Mouse (Mus musculus) thymus, postnatal 4 days (tissue): Measurements from ENCODE around the gene Ube4b.

Source experiments
- DNase-seq: peaks from one replicate; pipeline ENCODE4 v3.0.0; 2021

The Ube4b gene

DNA sequence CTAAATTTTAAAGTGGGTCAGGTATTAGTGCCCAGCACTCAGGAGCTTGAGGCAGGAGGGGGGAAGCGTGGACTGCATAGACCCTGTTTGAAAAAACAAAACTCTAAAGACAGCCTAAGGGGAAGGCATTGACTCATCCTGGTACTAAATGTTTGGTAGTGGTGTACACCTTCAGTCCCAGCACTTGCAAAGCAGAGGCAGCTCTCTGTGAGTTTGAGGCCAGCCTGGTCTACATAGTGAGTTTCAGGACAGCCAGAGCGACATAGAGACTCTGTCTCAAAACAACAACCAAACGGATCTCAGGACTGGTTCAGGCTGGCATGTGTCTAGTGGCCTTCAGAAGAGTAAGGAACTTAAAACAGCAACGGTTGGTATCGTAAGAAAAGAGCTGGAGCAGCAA, 123.8 kb downstream of the Ube4b start:
- DNase-seq = no peak

DNA sequence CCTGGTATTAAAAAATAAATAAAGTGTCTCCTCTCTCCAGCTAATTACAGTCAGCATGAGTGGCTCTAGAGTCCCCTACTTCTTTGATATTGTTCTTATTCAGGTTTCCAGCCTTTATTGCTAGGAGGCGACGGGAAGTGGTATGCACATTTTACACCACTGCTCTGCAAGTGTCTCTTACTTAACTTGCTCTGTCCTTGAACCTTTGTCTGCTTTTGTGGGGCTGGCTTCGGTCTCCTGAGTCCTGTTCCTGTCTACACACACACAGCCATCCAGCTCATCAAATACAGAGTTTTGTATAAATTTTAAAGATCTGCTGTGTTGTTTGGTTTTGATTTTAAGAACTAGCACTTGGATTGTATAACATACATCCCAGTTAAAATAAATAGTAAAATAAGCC, 124.4 kb downstream of the Ube4b start:
- DNase-seq = no peak

DNA sequence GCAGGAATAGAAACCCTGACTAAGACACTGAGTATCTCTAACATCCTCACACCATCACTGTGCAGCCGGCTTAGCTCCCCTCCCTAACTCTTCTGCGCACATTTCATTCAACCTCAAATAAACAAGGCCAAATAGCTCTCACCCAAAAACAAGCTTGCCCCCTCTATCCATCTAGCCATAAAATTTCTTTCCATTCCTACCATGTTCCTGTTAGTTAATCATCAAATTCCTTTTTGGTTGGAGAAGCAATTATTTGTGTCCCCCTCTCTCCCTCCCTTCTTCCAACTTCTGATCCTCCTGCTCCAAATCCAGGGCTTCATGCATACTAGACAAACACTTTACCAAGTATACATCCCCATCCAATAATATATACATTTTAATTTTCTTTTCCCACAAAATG, 130.0 kb downstream of the Ube4b start:
- DNase-seq = no peak

DNA sequence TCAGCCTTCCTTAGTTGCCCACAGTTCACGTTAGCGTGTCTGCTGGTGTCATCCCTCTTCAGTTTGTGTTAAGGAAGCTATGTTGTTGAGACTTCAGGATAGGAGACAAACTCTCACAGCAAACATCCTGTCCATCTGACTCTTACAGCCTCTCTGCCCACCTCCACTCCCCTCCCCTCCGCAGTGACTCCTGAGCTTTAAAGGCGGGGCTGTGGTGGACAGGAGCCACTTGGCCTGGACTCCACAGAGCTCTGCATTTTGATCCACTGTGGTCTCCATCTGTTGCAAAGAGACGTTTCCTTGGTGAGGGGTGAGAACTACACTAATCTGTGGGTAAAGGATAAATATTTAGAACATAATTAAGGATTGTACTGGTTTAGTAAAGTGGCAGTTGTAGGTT, 133.6 kb downstream of the Ube4b start:
- no peak for DNase-seq

DNA sequence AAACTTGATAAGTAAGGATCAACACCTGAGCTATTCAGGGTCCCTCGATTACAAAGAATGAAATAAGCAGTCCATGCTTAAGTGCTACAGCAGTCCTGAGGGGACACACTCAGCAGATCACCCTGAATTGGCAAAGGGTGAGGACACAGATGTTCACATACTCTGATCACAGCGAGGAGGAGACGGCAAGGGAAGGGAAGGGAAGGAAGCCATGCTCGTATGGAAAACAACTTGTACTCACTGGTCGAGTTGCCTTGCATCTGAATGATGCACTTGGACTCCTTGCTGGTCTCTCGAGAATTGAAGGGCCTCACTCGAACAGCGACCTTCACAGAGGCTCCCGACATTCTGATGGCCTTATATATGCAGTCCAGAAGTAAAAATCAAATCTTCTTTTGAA, 135.5 kb downstream of the Ube4b start:
- no peak for DNase-seq

DNA sequence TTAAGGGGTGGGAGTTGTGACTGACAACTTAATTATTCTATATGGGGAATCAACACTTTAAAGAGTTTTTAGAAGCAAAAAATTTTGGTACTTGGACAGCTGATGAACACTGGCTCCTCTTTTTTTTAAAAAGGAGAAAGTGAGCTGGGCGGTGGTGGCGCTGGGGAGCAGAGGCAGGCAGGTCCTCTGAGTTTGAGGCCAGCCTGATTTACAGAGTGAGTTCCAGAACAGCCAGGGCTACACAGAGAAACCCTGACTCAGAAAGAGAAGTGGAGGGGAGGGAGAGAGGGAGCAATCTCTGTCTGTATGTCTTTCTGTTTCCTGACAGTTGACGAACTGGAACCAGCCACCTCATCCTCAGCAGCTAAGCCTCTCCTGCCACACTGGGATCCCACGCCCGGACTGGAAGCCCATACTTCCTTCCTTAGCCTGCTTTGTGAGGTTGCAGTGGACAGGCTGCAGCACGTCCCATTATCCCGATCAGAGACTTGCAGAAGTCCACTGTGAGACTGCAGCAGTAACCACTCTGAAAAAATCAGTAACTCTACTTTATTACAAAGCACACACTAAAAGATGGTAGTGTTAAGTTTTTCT, 136.3 kb downstream of the Ube4b start:
- no peak for DNase-seq

DNA sequence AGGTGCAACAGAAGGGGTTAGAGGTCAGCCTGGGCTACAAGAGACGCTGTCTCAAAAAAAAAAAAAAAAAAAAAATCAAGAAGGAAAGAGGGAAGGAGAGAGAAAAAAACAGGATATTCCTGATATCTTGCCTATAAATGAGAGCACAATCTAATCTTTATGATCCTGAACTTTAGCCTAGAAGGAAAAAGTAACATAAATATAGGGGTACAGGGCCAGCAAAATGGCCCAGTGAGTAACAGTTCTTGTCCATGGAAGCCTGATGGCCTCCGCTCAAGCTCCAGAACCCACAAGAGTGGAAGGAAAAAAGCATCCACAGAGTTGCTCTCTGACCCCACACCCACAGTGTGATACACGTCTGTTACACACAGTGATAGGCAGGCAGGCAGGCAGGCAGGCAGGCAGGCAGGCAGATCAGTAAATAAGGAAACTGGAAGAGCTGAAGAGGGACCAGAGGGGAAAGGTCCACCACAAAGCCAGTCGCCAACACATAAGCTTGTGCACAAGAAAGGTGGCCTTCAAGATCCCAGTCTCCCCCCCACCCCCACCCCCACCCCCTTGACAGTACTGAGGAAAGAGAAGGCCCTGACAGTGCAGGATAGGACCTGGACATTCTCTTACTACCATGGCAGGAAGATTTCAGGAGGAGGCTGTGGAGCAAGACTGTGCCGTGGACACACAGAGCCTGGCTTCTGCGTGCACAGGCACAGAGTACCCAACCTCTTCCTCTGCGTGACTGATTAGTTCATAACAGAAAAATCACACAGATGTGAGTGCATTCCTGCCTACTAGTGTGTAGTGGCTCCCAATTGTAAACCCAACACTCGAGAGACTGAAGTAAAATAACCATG, 140.0 kb downstream of the Ube4b start:
- DNase-seq = no peak

DNA sequence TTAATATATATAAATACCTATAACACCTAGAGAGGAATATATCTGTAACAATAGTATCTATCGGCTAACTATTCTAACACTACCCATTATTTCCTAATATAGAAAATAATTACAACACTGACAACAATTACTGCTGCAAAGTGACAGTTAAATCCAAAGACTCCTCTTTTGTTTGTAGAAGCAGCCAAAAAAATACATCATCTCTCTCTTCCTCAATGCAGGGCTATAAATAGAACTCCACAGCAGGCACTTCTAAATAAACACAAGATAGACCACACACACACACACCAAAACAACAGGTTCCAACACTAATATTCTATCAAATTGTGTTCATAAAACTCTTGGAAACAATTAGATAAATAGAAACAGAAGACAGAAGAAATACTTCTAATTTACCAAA, 140.9 kb downstream of the Ube4b start:
- no peak for DNase-seq

DNA sequence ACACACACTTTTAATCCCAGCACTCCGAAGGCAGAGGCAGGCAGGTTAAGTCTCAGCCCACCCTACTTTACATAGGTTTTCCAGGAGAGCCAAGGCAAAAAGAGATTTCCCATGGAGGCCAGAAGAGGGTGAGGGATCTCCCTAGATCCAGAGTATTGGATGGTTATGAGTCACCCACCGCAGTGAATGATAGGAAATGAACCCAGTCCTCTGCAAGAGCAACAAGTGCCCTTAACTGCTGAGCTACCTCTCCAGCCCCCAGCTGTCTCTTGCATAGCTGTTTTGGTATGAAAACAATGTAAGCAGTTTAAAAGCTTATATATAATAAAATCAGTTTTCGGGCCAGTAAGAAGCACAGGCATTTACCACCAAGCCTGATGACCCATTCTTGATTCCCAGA, 143.5 kb downstream of the Ube4b start:
- DNase-seq = no peak

DNA sequence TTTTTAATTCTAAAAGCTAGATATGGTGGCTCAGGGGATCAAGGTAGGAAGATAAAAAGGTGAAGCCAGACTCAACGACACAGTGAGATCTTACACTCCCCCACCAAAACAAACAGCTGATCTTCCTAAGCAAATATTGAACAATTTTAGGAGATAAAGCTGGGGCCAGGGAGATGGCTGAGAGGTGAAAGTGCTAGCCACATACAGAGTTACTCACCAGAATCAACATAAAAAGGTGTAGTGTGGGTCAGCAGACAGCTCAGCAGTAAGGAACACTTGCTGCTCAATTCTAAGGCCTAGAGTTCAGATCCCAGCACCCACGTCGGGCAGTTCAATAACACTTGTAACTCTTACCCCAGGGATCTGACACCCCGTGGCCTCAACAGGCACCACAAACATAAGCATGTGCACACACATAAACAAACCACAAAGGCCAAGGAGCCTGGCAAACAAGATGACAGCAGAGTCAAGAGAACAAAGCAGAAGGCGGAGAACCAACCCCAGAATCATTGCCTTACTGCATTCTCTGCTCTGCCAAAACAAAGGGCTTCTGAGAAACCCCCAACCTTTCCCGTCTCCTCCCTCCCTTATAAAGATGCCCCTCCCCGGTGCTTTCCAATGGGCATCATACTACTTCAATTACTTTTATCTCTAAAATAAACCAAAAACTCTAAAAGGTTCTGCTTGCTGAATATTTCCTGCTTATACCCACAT, 144.4 kb downstream of the Ube4b start:
- no peak for DNase-seq
